11 mouse cellular contexts compared by ENCODE assay signal in the genomic region with DNA sequence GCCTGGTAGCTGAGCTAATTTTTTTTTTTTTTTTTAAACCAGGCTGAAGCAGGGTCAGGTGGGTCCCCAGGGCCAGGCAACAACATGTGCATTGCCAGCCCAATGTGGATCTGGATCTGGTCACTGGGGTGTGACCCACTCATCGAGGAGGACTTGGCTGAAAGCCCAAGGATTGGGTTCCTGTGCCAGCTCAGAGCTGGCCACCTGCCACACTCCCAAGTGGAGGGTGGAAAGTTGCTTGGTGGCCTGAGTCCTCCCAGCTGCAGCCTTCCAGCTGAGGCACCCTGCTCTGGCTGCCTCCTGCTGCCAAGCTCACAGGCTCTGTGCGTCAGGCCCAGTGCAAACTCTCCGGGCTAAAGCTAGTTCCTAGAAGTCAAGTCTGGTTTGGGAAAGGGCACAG. TPM values are rescaled to one million over a fixed set of nuclear protein-coding genes. Genes with fewer than 3 reads are reported as not detected.
DNase-seq lines count a peak whose midpoint lies in the region; ATAC-seq and TF ChIP-seq lines count a peak whose summit lies in the region.
"Had no signal": no experiment of that assay in that cellular context is flagged by ENCODE, and none has a peak within 500 bp of the region (broad histone marks: within the 10 kb centered on the region; RNA-seq: fewer than 3 reads in every experiment).

No protein-coding gene starts in this region.

- H3K4me1 ChIP-seq in heart, embryonic 12.5 days (replicated peaks): peaks cover 10% of the 10 kb centered on the region
- H3K4me1 ChIP-seq in kidney, adult 2 months (ENCODE audit: control insufficient read depth, insufficient read depth, low read length): peaks cover 6% of the 10 kb centered on the region; the same call in 1 of the 2 replicates
- peaks cover 19% of the 10 kb centered on the region for H3K4me1 ChIP-seq in hindbrain, embryonic 10.5 days (replicated peaks)
- H3K4me1 ChIP-seq in hindbrain, embryonic 11.5 days (replicated peaks; ENCODE audit: control insufficient read depth, insufficient read depth, low read length): peaks cover 5% of the 10 kb centered on the region; the same call in 1 of the 2 replicates

- no peak for TF ChIP-seq CTCF in kidney, adult 2 months (conservative IDR thresholded peaks at IDR 0.05; ENCODE audit: insufficient read depth, insufficient read length, low read depth, low read length)

- peaks cover 70% of the 10 kb centered on the region for H3K27me3 ChIP-seq in heart, embryonic 12.5 days (replicated peaks)
- no peaks in the 10 kb centered on the region for H3K27me3 ChIP-seq in kidney, adult 2 months (replicated peaks; ENCODE audit: control insufficient read depth, insufficient read depth, low read length)
- H3K27me3 ChIP-seq in hindbrain, embryonic 10.5 days (ENCODE audit: insufficient read depth, poor library complexity, severe bottlenecking): peaks cover 61% of the 10 kb centered on the region
- H3K27me3 ChIP-seq in hindbrain, embryonic 11.5 days (ENCODE audit: control insufficient read depth, insufficient read depth, low read length): peaks cover 37% of the 10 kb centered on the region

- no peak for TF ChIP-seq POLR2A in kidney, adult 2 months (IDR thresholded peaks at IDR 0.05; ENCODE audit: low read depth, low read length)

- no peak overlapping the region for H3K4me2 ChIP-seq in heart, embryonic 12.5 days
- H3K4me2 ChIP-seq in hindbrain, embryonic 11.5 days (replicated peaks; ENCODE audit: low read depth, low read length): no peak overlapping the region

- H3K9ac ChIP-seq in heart, embryonic 12.5 days: no peak overlapping the region
- no peak overlapping the region for H3K9ac ChIP-seq in hindbrain, embryonic 11.5 days (ENCODE audit: low read depth, low read length)

- peak; percentile 95 for DNase-seq in heart, adult 11 months
- DNase-seq in adrenal gland, postnatal 36 days: peak; percentile 89
- peak; percentile 95 for DNase-seq in kidney, adult 2 months
- DNase-seq in lung, postnatal 25 days (ENCODE audit: low spot score): peak; percentile 85
- no peak for DNase-seq in hindbrain, embryonic 10.5 days (ENCODE audit: low spot score)
- DNase-seq in natural killer cell, adult 2 months (ENCODE audit: low spot score in 2 of 2): no peak
- DNase-seq in hindbrain, embryonic 11.5 days (ENCODE audit: low spot score): no peak
- DNase-seq: layer of hippocampus, adult 9-11 months had no signal

- 55% methylated on average over 3 of the region's 3 CpGs for WGBS in heart, embryonic 12.5 days
- WGBS in kidney, adult 2 months: 19% methylated on average over 3 of the region's 3 CpGs
- 82% methylated on average over 3 of the region's 3 CpGs for WGBS in hindbrain, embryonic 10.5 days
- 72% methylated on average over 3 of the region's 3 CpGs for WGBS in hindbrain, embryonic 11.5 days

- H3K27ac ChIP-seq in heart, embryonic 12.5 days (ENCODE audit: poor library complexity, severe bottlenecking): no peak overlapping the region
- peak overlapping the region; percentile 14 for H3K27ac ChIP-seq in kidney, adult 2 months (ENCODE audit: insufficient read depth, low read depth, low read length)
- H3K27ac ChIP-seq in hindbrain, embryonic 10.5 days: no peak overlapping the region
- no peak overlapping the region for H3K27ac ChIP-seq in hindbrain, embryonic 11.5 days (ENCODE audit: low read depth, low read length)

- no peak for ATAC-seq in heart, embryonic 12.5 days (ENCODE audit: insufficient number of reproducible peaks, low FRiP score)
- ATAC-seq in hindbrain, embryonic 11.5 days (ENCODE audit: low FRiP score): no peak

- no peaks in the 10 kb centered on the region for H3K36me3 ChIP-seq in heart, embryonic 12.5 days
- H3K36me3 ChIP-seq in kidney, adult 2 months (ENCODE audit: control insufficient read depth, insufficient read depth, low read length): no peaks in the 10 kb centered on the region
- H3K36me3 ChIP-seq in hindbrain, embryonic 10.5 days: no peaks in the 10 kb centered on the region
- no peaks in the 10 kb centered on the region for H3K36me3 ChIP-seq in hindbrain, embryonic 11.5 days (ENCODE audit: control insufficient read depth, insufficient read depth, low read length)

- H3K4me3 ChIP-seq in heart, embryonic 12.5 days: no peak overlapping the region
- H3K4me3 ChIP-seq in kidney, adult 2 months (ENCODE audit: insufficient read depth, low read depth, low read length): no peak overlapping the region
- H3K4me3 ChIP-seq in hindbrain, embryonic 10.5 days: no peak overlapping the region
- H3K4me3 ChIP-seq in hindbrain, embryonic 11.5 days (ENCODE audit: low read depth, low read length): no peak overlapping the region
- H3K4me3 ChIP-seq: erythroblast, embryonic 14.5 days had no signal

- H3K9me3 ChIP-seq in heart, embryonic 12.5 days (replicated peaks): no peaks in the 10 kb centered on the region
- H3K9me3 ChIP-seq in hindbrain, embryonic 10.5 days: no peaks in the 10 kb centered on the region
- no peaks in the 10 kb centered on the region for H3K9me3 ChIP-seq in hindbrain, embryonic 11.5 days (ENCODE audit: control insufficient read depth, low read length)

RNA-seq across cellular contexts. Expression of gene Rasd2, which starts 2.3 kb away (rescaled TPM):
- polyA plus RNA-seq in heart, embryonic 12.5 days (2016; fragmentation: Nextera tagmentation; extraction: Ambion mirVana): 0.13 TPM in 2 replicates
- total RNA-seq in adrenal gland, postnatal 36 days (2021): 1 to 10 TPM; 2.0 to 2.8 TPM
- polyA plus RNA-seq in kidney, adult 2 months (2012; rRNA removed): 3.7 and 4.0 TPM in 2 replicates
- 0.11 and 0.41 TPM in 2 replicates for polyA plus RNA-seq in hindbrain, embryonic 10.5 days (2016; fragmentation: Nextera tagmentation; extraction: Ambion mirVana)
- polyA plus RNA-seq in hindbrain, embryonic 11.5 days (2014; fragmentation: Nextera tagmentation; extraction: Ambion mirVana): 0.19 and 0.32 TPM in 2 replicates
- polyA plus RNA-seq: C2C12; erythroblast, embryonic 14.5 days had no signal

Comparison
In these comparisons a context has a peak if more than half of its experiments do, and no peak if none do; other contexts are left out.
1. DNase-seq: peak in heart, adult 11 months (single experiment), adrenal gland, postnatal 36 days (2 of 2), kidney, adult 2 months (single experiment) and lung, postnatal 25 days (single experiment); none in hindbrain, embryonic 10.5 days (single experiment), natural killer cell, adult 2 months (0 of 2) and hindbrain, embryonic 11.5 days (single experiment).